Mouse (Mus musculus): Measurements from ENCODE around the gene Pax2.

GRCm38 (mm10) chr19:44725951-44726791 lies 29.7 kb upstream of the Pax2 start:
- TF ChIP-seq CTCF (IDR thresholded peaks at IDR 0.05; ENCODE audit: borderline replicate concordance, extremely low read depth, insufficient read depth, insufficient read length) (no peak), POLR2A (IDR thresholded peaks at IDR 0.05; ENCODE audit: borderline replicate concordance, extremely low read depth, insufficient read depth, insufficient read length, poor library complexity, severe bottlenecking) (0 out of 2 replicates have a peak, but pooled peaks have one; percentile 27)
